Mouse (Mus musculus): ENCODE measurements around the gene Olfr101. TPM values are rescaled to one million over a fixed set of nuclear protein-coding genes. Genes with fewer than 3 reads are reported as not detected.

Olfr101 gene
- polyA plus RNA-seq, 1 experiment from 2014 or later, result not detected

DNA sequence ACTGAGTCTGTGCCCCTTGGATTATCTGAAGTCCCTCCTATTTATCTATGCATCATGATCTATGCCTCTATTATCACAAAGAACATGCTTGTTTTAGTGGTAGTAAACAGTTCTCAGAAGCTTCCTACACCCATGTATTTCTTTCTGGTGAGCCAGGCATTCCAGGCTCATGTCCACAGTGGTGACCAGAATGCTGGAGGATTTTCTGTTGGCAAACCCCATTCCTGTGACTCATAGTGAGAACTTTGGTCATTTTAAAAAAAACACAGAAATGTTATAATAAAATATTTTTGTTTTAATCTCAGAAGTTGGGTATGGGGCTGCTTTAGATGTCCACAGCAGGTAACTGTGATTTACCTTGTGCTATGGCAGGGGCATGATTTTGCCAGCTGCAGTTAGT lies 54.7 kb downstream of the Olfr101 start:
- Histone ChIP-seq H3K9me3 (no peaks in the 10 kb centered on the region), H3K36me3 (no peaks in the 10 kb centered on the region), H3K4me3 (no peak overlapping the region), H3K27ac (no peak overlapping the region), H3K27me3 (ENCODE audit: insufficient read depth, poor library complexity, severe bottlenecking) (no peaks in the 10 kb centered on the region), H3K4me1 (no peaks in the 10 kb centered on the region)
- DNase-seq (ENCODE audit: low spot score), result no peak

Other genes starting within 250 kb of the Olfr101 start
- not detected in 2 replicates for gene Olfr90, start 215.8 kb downstream of the Olfr101 start, polyA plus RNA-seq (2016; fragmentation: Nextera tagmentation; extraction: Ambion mirVana)
- gene Olfr91, start 206.0 kb downstream of the Olfr101 start, polyA plus RNA-seq (2016; fragmentation: Nextera tagmentation; extraction: Ambion mirVana), result 0.15 TPM in 1 of 2 replicates, not detected in the other
- gene Olfr92, start 184.2 kb downstream of the Olfr101 start, polyA plus RNA-seq (2016; fragmentation: Nextera tagmentation; extraction: Ambion mirVana), result not detected in 2 replicates
- not detected in 2 replicates for gene Olfr93, start 142.8 kb downstream of the Olfr101 start, polyA plus RNA-seq (2016; fragmentation: Nextera tagmentation; extraction: Ambion mirVana)
- gene Ubd, start 110.4 kb downstream of the Olfr101 start, polyA plus RNA-seq (2016; fragmentation: Nextera tagmentation; extraction: Ambion mirVana), result not detected in 2 replicates
- gene Olfr94, start 103.3 kb downstream of the Olfr101 start, polyA plus RNA-seq (2016; fragmentation: Nextera tagmentation; extraction: Ambion mirVana), result not detected in 2 replicates
- not detected in 2 replicates for gene Olfr95, start 91.2 kb downstream of the Olfr101 start, polyA plus RNA-seq (2016; fragmentation: Nextera tagmentation; extraction: Ambion mirVana)
- not detected in 2 replicates for gene Olfr96, start 84.2 kb downstream of the Olfr101 start, polyA plus RNA-seq (2016; fragmentation: Nextera tagmentation; extraction: Ambion mirVana)
- not detected in 2 replicates for gene Olfr97, start 67.0 kb downstream of the Olfr101 start, polyA plus RNA-seq (2016; fragmentation: Nextera tagmentation; extraction: Ambion mirVana)
- not detected in 2 replicates for gene Olfr98, start 40.6 kb downstream of the Olfr101 start, polyA plus RNA-seq (2016; fragmentation: Nextera tagmentation; extraction: Ambion mirVana)
- 1.00 and 1.7 TPM in 2 replicates for gene H2-M3, start 34.1 kb downstream of the Olfr101 start, polyA plus RNA-seq (2016; fragmentation: Nextera tagmentation; extraction: Ambion mirVana)
- 0.09 TPM in 1 of 2 replicates, not detected in the other for gene Olfr99, start 20.9 kb downstream of the Olfr101 start, polyA plus RNA-seq (2016; fragmentation: Nextera tagmentation; extraction: Ambion mirVana)
- gene Olfr102, start 12.7 kb upstream of the Olfr101 start, polyA plus RNA-seq (2016; fragmentation: Nextera tagmentation; extraction: Ambion mirVana), result not detected in 2 replicates
- not detected in 2 replicates for gene Olfr103, start 35.4 kb upstream of the Olfr101 start, polyA plus RNA-seq (2016; fragmentation: Nextera tagmentation; extraction: Ambion mirVana)
- gene Olfr104-ps, start 55.3 kb upstream of the Olfr101 start, polyA plus RNA-seq (2016; fragmentation: Nextera tagmentation; extraction: Ambion mirVana), result not detected in 2 replicates
- gene Olfr105-ps, start 74.7 kb upstream of the Olfr101 start, polyA plus RNA-seq (2016; fragmentation: Nextera tagmentation; extraction: Ambion mirVana), result not detected in 2 replicates
- not detected in 2 replicates for gene Olfr106-ps, start 86.1 kb upstream of the Olfr101 start, polyA plus RNA-seq (2016; fragmentation: Nextera tagmentation; extraction: Ambion mirVana)
- gene Olfr107, start 94.9 kb upstream of the Olfr101 start, polyA plus RNA-seq (2016; fragmentation: Nextera tagmentation; extraction: Ambion mirVana), result not detected in 2 replicates
- not detected in 2 replicates for gene Olfr108, start 141.2 kb upstream of the Olfr101 start, polyA plus RNA-seq (2016; fragmentation: Nextera tagmentation; extraction: Ambion mirVana)
- gene Olfr109, start 154.6 kb upstream of the Olfr101 start, polyA plus RNA-seq (2016; fragmentation: Nextera tagmentation; extraction: Ambion mirVana), result not detected in 2 replicates
- gene H2-M2, start 179.2 kb upstream of the Olfr101 start, polyA plus RNA-seq (2016; fragmentation: Nextera tagmentation; extraction: Ambion mirVana), result not detected in 2 replicates
- not detected in 2 replicates for gene Olfr110, start 188.2 kb upstream of the Olfr101 start, polyA plus RNA-seq (2016; fragmentation: Nextera tagmentation; extraction: Ambion mirVana)
- not detected in 2 replicates for gene Olfr111, start 203.7 kb upstream of the Olfr101 start, polyA plus RNA-seq (2016; fragmentation: Nextera tagmentation; extraction: Ambion mirVana)

Data from heart, embryonic 10.5 days (tissue).